Mouse (Mus musculus) lung, postnatal 10 days (tissue): ENCODE results near the gene Cpeb2.

Source experiments
- DNase-seq: peaks from one replicate; pipeline ENCODE4 v3.0.0; 2021

The Cpeb2 gene

GRCm38 (mm10) chr5:43239141-43239835 is 6.3 kb downstream of the Cpeb2 start:
- DNase-seq, result no peak

GRCm38 (mm10) chr5:43240729-43241128 is 7.8 kb downstream of the Cpeb2 start:
- DNase-seq, result no peak

- no peak for DNase-seq
Measured at GRCm38 (mm10) chr5:43246236-43246635, 13.3 kb downstream of the Cpeb2 start.

- DNase-seq, result no peak
Measured at GRCm38 (mm10) chr5:43246954-43247353, 14.0 kb downstream of the Cpeb2 start.

- no peak for DNase-seq
Measured at GRCm38 (mm10) chr5:43248001-43248430, 15.0 kb downstream of the Cpeb2 start.

- DNase-seq, result no peak
Measured at GRCm38 (mm10) chr5:43257490-43257889, 24.5 kb downstream of the Cpeb2 start.

- no peak for DNase-seq
Measured at GRCm38 (mm10) chr5:43258472-43259142, 25.6 kb downstream of the Cpeb2 start.

GRCm38 (mm10) chr5:43261814-43262213 is 28.8 kb downstream of the Cpeb2 start:
- DNase-seq, result no peak

GRCm38 (mm10) chr5:43263951-43264350 is 31.0 kb downstream of the Cpeb2 start:
- no peak for DNase-seq

GRCm38 (mm10) chr5:43264696-43265095 is 31.7 kb downstream of the Cpeb2 start:
- DNase-seq, result no peak

- no peak for DNase-seq
Measured at GRCm38 (mm10) chr5:43277982-43278381, 45.0 kb downstream of the Cpeb2 start.

- DNase-seq, result no peak
Measured at GRCm38 (mm10) chr5:43279774-43280173, 46.8 kb downstream of the Cpeb2 start.

- no peak for DNase-seq
Measured at GRCm38 (mm10) chr5:43285756-43286155, 52.8 kb downstream of the Cpeb2 start.

GRCm38 (mm10) chr5:43289752-43290446 is 56.9 kb downstream of the Cpeb2 start:
- peak; percentile 40 for DNase-seq

GRCm38 (mm10) chr5:43293136-43293535 is 60.2 kb downstream of the Cpeb2 start:
- DNase-seq, result no peak

- no peak for DNase-seq
Measured at GRCm38 (mm10) chr5:43297459-43297858, 64.5 kb downstream of the Cpeb2 start.

GRCm38 (mm10) chr5:43298975-43299374 is 66.0 kb downstream of the Cpeb2 start:
- DNase-seq, result no peak

GRCm38 (mm10) chr5:43300076-43300475 is 67.1 kb downstream of the Cpeb2 start:
- no peak for DNase-seq

- no peak for DNase-seq
Measured at GRCm38 (mm10) chr5:43300979-43301378, 68.0 kb downstream of the Cpeb2 start.

- DNase-seq, result no peak
Measured at GRCm38 (mm10) chr5:43303504-43303903, 70.5 kb downstream of the Cpeb2 start.

GRCm38 (mm10) chr5:43305449-43305848 is 72.5 kb downstream of the Cpeb2 start:
- DNase-seq, result no peak

- no peak for DNase-seq
Measured at GRCm38 (mm10) chr5:43309961-43310360, 77.0 kb downstream of the Cpeb2 start.

GRCm38 (mm10) chr5:43324311-43324862 is 91.4 kb downstream of the Cpeb2 start:
- DNase-seq, result no peak

- DNase-seq, result no peak
Measured at GRCm38 (mm10) chr5:43325561-43325960, 92.6 kb downstream of the Cpeb2 start.
